Mouse (Mus musculus): ENCODE data around the gene Slc15a3.

DNA sequence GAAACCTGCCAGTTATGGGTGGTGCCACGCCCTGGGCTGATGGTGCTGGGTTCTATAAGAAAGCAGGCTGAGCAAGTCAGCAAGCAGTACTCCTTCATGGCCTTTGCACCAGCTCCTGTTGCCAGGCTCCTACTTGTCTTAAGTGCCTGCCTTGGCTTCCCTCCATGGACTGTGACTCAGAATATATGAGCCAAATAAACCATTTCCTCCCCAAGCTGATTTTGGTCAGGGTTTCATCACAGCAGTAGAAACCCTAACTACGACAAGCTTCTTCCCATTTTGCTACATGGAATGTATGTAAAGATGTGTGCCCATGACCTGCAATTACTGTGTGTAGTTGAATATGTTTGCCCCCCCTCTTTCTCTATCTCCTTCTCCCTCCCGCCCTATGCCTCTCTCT lies 5.9 kb upstream of the Slc15a3 start:
- no peak for TF ChIP-seq POLR2A (IDR thresholded peaks at IDR 0.05; ENCODE audit: borderline replicate concordance, low read depth, low read length)
- TF ChIP-seq CTCF (IDR thresholded peaks at IDR 0.05; ENCODE audit: low read depth, low read length): no peak

Data from bone marrow macrophage, adult 2 months (primary cell).